Mouse (Mus musculus): Measurements from ENCODE around the gene Olfr1082. TPM values are rescaled to one million over a fixed set of nuclear protein-coding genes. Genes with fewer than 3 reads are reported as not detected.

Gene Olfr1082
- polyA plus RNA-seq (2017; shearing (Covaris generic)), result not detected

GRCm38 (mm10) chr2:86598866-86599265 lies at the start of gene Olfr1082:
Gene Olfr1082 (minus strand): TSS chr2:86598966.

GRCm38 (mm10) chr2:86639625-86640024 lies 40.9 kb upstream of the Olfr1082 start, which contains the start of gene Olfr1084:
Gene Olfr1084 (minus strand): TSS chr2:86639725.

GRCm38 (mm10) chr2:86558135-86558534 lies 40.6 kb downstream of the Olfr1082 start, which contains the start of gene Olfr1080:
Gene Olfr1080 (minus strand): TSS chr2:86558235.

Other genes starting within 250 kb of the Olfr1082 start
- gene Olfr1055, start 248.7 kb downstream of the Olfr1082 start, polyA plus RNA-seq (2017; shearing (Covaris generic)), result not detected
- not detected for gene Olfr1056, start 236.5 kb downstream of the Olfr1082 start, polyA plus RNA-seq (2017; shearing (Covaris generic))
- gene Olfr1057, start 220.6 kb downstream of the Olfr1082 start, polyA plus RNA-seq (2017; shearing (Covaris generic)), result not detected
- not detected for gene Olfr1058, start 210.4 kb downstream of the Olfr1082 start, polyA plus RNA-seq (2017; shearing (Covaris generic))
- gene Olfr1061, start 184.9 kb downstream of the Olfr1082 start, polyA plus RNA-seq (2017; shearing (Covaris generic)), result not detected
- not detected for gene Olfr1062, start 172.2 kb downstream of the Olfr1082 start, polyA plus RNA-seq (2017; shearing (Covaris generic))
- not detected for gene Olfr1065, start 148.4 kb downstream of the Olfr1082 start, polyA plus RNA-seq (2017; shearing (Covaris generic))
- gene Olfr1066, start 142.7 kb downstream of the Olfr1082 start, polyA plus RNA-seq (2017; shearing (Covaris generic)), result not detected
- gene Olfr228, start 111.6 kb downstream of the Olfr1082 start, polyA plus RNA-seq (2017; shearing (Covaris generic)), result not detected
- gene Olfr1076, start 90.5 kb downstream of the Olfr1082 start, polyA plus RNA-seq (2017; shearing (Covaris generic)), result not detected
- gene Olfr1079, start 56.5 kb downstream of the Olfr1082 start, polyA plus RNA-seq (2017; shearing (Covaris generic)), result not detected
- not detected for gene Olfr1080, start 40.7 kb downstream of the Olfr1082 start, polyA plus RNA-seq (2017; shearing (Covaris generic))
- not detected for gene Olfr1084, start 40.8 kb upstream of the Olfr1082 start, polyA plus RNA-seq (2017; shearing (Covaris generic))
- gene Olfr1085, start 63.1 kb upstream of the Olfr1082 start, polyA plus RNA-seq (2017; shearing (Covaris generic)), result not detected
- gene Olfr1086, start 81.1 kb upstream of the Olfr1082 start, polyA plus RNA-seq (2017; shearing (Covaris generic)), result not detected
- gene Olfr1087, start 99.4 kb upstream of the Olfr1082 start, polyA plus RNA-seq (2017; shearing (Covaris generic)), result not detected
- gene Olfr1089, start 134.7 kb upstream of the Olfr1082 start, polyA plus RNA-seq (2017; shearing (Covaris generic)), result not detected
- not detected for gene Olfr1090, start 160.0 kb upstream of the Olfr1082 start, polyA plus RNA-seq (2017; shearing (Covaris generic))
- gene Olfr1093, start 183.5 kb upstream of the Olfr1082 start, polyA plus RNA-seq (2017; shearing (Covaris generic)), result not detected
- gene Olfr141, start 211.1 kb upstream of the Olfr1082 start, polyA plus RNA-seq (2017; shearing (Covaris generic)), result not detected
- not detected for gene Olfr1094, start 225.7 kb upstream of the Olfr1082 start, polyA plus RNA-seq (2017; shearing (Covaris generic))